Mouse (Mus musculus) heart, embryonic 10.5 days (tissue): ENCODE data around the gene Pde4b. TPM values are rescaled to one million over a fixed set of nuclear protein-coding genes. Genes with fewer than 3 reads are reported as not detected.

Experiments used
- DNase-seq: peaks from one replicate; pipeline ENCODE4 v3.0.0-alpha.2; 2017; ENCODE audit warnings: low spot score
- H3K27ac ChIP-seq: fragments of 300-500 bp; sonication (generic); 2 replicates; pipeline ENCODE4 v1.5.1; 2016; ENCODE audit warnings: mild to moderate bottlenecking
- H3K27me3 ChIP-seq: fragments of 300-500 bp; sonication (generic); 2 replicates; pipeline ENCODE4 v1.6.1; 2016; ENCODE audit warnings: mild to moderate bottlenecking; ENCODE audit not compliant: poor library complexity, insufficient read depth, severe bottlenecking
- H3K36me3 ChIP-seq: fragments of 300-500 bp; sonication (generic); 2 replicates; pipeline ENCODE4 v1.6.1; 2016; ENCODE audit warnings: mild to moderate bottlenecking, moderate library complexity
- H3K4me1 ChIP-seq: fragments of 300-500 bp; sonication (generic); 2 replicates; pipeline ENCODE4 v1.6.1; 2016; ENCODE audit warnings: mild to moderate bottlenecking
- H3K4me3 ChIP-seq: fragments of 300-500 bp; sonication (generic); 2 replicates; pipeline ENCODE4 v1.5.1; 2016; ENCODE audit warnings: mild to moderate bottlenecking, moderate library complexity
- H3K9me3 ChIP-seq: fragments of 300-500 bp; sonication (generic); 2 replicates; pipeline ENCODE4 v1.6.1; 2016; ENCODE audit warnings: mild to moderate bottlenecking, moderate library complexity
- WGBS: fragments of 180-500 bp; shearing (Covaris S2); methylation state at CpG from one replicate; pipeline ENCODE4 v1.1.7; 2016; 5-methylcytosine and 5-hydroxymethylcytosine counted together
- polyA plus RNA-seq: library from polyadenylated mRNA; unstranded; fragments of >200 nt; fragmentation: Nextera tagmentation; extraction: Ambion mirVana; gene quantifications from 2 replicates; pipeline ENCODE4 v1.2.1, GENCODE M21; 2016

Gene Pde4b
- polyA plus RNA-seq, 1 experiment from 2014 or later = 13.9 TPM

GRCm38 (mm10) chr4:102226700-102227099 is 139.4 kb downstream of the Pde4b start:
- Histone ChIP-seq H3K4me1 (peaks cover 19% of the 10 kb centered on the region), H3K27ac (no peak overlapping the region), H3K4me3 (no peak overlapping the region), H3K9me3 (no peaks in the 10 kb centered on the region), H3K36me3 (no peaks in the 10 kb centered on the region), H3K27me3 (no peaks in the 10 kb centered on the region)
- DNase-seq = no peak

GRCm38 (mm10) chr4:102228953-102229586 is 141.7 kb downstream of the Pde4b start:
- H3K4me1 ChIP-seq = peaks cover 19% of the 10 kb centered on the region
- DNase-seq = no peak
- no peak overlapping the region for H3K27ac ChIP-seq
- WGBS = 59% methylated on average over 7 of the region's 7 CpGs
- no peak overlapping the region for H3K4me3 ChIP-seq
- H3K36me3 ChIP-seq = no peaks in the 10 kb centered on the region
- H3K9me3 ChIP-seq = no peaks in the 10 kb centered on the region
- no peaks in the 10 kb centered on the region for H3K27me3 ChIP-seq

GRCm38 (mm10) chr4:102230898-102231297 is 143.6 kb downstream of the Pde4b start:
- no peaks in the 10 kb centered on the region for H3K27me3 ChIP-seq
- no peak overlapping the region for H3K27ac ChIP-seq
- no peaks in the 10 kb centered on the region for H3K9me3 ChIP-seq
- no peak for DNase-seq
- no peak overlapping the region for H3K4me3 ChIP-seq
- no peaks in the 10 kb centered on the region for H3K36me3 ChIP-seq
- peaks cover 19% of the 10 kb centered on the region for H3K4me1 ChIP-seq
- WGBS = 37% methylated on average over 1 of the region's 1 CpGs

- Histone ChIP-seq H3K27ac (no peak overlapping the region), H3K4me1 (peaks cover 19% of the 10 kb centered on the region), H3K9me3 (no peaks in the 10 kb centered on the region), H3K4me3 (no peak overlapping the region), H3K27me3 (no peaks in the 10 kb centered on the region), H3K36me3 (no peaks in the 10 kb centered on the region)
- no peak for DNase-seq
- 66% methylated on average over 1 of the region's 1 CpGs for WGBS
Observed at GRCm38 (mm10) chr4:102233633-102234032, 146.3 kb downstream of the Pde4b start.

- Histone ChIP-seq H3K4me1 (peaks cover 12% of the 10 kb centered on the region), H3K9me3 (no peaks in the 10 kb centered on the region), H3K4me3 (no peak overlapping the region), H3K27me3 (no peaks in the 10 kb centered on the region), H3K27ac (no peak overlapping the region), H3K36me3 (no peaks in the 10 kb centered on the region)
- DNase-seq = no peak
- 51% methylated on average over 2 of the region's 2 CpGs for WGBS
Observed at GRCm38 (mm10) chr4:102235151-102235550, 147.8 kb downstream of the Pde4b start.

GRCm38 (mm10) chr4:102239102-102239501 is 151.8 kb downstream of the Pde4b start:
- H3K27me3 ChIP-seq = no peaks in the 10 kb centered on the region
- H3K4me1 ChIP-seq = no peaks in the 10 kb centered on the region
- 85% methylated on average over 2 of the region's 2 CpGs for WGBS
- no peak overlapping the region for H3K4me3 ChIP-seq
- no peak overlapping the region for H3K27ac ChIP-seq
- no peaks in the 10 kb centered on the region for H3K9me3 ChIP-seq
- DNase-seq = no peak
- no peaks in the 10 kb centered on the region for H3K36me3 ChIP-seq

GRCm38 (mm10) chr4:102239657-102240390 is 152.5 kb downstream of the Pde4b start:
- no peaks in the 10 kb centered on the region for H3K27me3 ChIP-seq
- 79% methylated on average over 12 of the region's 12 CpGs for WGBS
- H3K4me3 ChIP-seq = no peak overlapping the region
- DNase-seq = no peak
- no peaks in the 10 kb centered on the region for H3K36me3 ChIP-seq
- no peak overlapping the region for H3K27ac ChIP-seq
- no peaks in the 10 kb centered on the region for H3K9me3 ChIP-seq
- no peaks in the 10 kb centered on the region for H3K4me1 ChIP-seq

GRCm38 (mm10) chr4:102240754-102241427 is 153.5 kb downstream of the Pde4b start:
- H3K27me3 ChIP-seq = no peaks in the 10 kb centered on the region
- H3K4me3 ChIP-seq = no peak overlapping the region
- no peak for DNase-seq
- no peaks in the 10 kb centered on the region for H3K36me3 ChIP-seq
- no peaks in the 10 kb centered on the region for H3K4me1 ChIP-seq
- no peak overlapping the region for H3K27ac ChIP-seq
- WGBS = 79% methylated on average over 8 of the region's 8 CpGs
- H3K9me3 ChIP-seq = no peaks in the 10 kb centered on the region

- no peaks in the 10 kb centered on the region for H3K27me3 ChIP-seq
- peak overlapping the region; percentile 86 for H3K27ac ChIP-seq
- H3K36me3 ChIP-seq = no peaks in the 10 kb centered on the region
- no peak for DNase-seq
- peaks cover 7% of the 10 kb centered on the region; the same call in 1 of the 2 replicates for H3K4me1 ChIP-seq
- no peaks in the 10 kb centered on the region for H3K9me3 ChIP-seq
- peak overlapping the region; percentile 62 for H3K4me3 ChIP-seq
Observed at GRCm38 (mm10) chr4:102253994-102254393, 166.7 kb downstream of the Pde4b start.

- 5% methylated on average over 15 of the region's 15 CpGs for WGBS
- H3K36me3 ChIP-seq = no peaks in the 10 kb centered on the region
- H3K4me3 ChIP-seq = peak overlapping the region; percentile 62
- H3K4me1 ChIP-seq = peaks cover 7% of the 10 kb centered on the region; the same call in 1 of the 2 replicates
- DNase-seq = peak; percentile 89
- no peaks in the 10 kb centered on the region for H3K27me3 ChIP-seq
- H3K9me3 ChIP-seq = no peaks in the 10 kb centered on the region
- H3K27ac ChIP-seq = peak overlapping the region; percentile 86
Observed at GRCm38 (mm10) chr4:102254466-102255294, 167.3 kb downstream of the Pde4b start.

- H3K4me3 ChIP-seq = peak overlapping the region; percentile 62
- DNase-seq = peak; percentile 77
- no peaks in the 10 kb centered on the region for H3K27me3 ChIP-seq
- peak overlapping the region; percentile 86 for H3K27ac ChIP-seq
- no peaks in the 10 kb centered on the region for H3K36me3 ChIP-seq
- 37% methylated on average over 9 of the region's 9 CpGs for WGBS
- H3K4me1 ChIP-seq = peaks cover 7% of the 10 kb centered on the region; the same call in 1 of the 2 replicates
- H3K9me3 ChIP-seq = no peaks in the 10 kb centered on the region
Observed at GRCm38 (mm10) chr4:102255295-102255670, 167.9 kb downstream of the Pde4b start.

GRCm38 (mm10) chr4:102256170-102256960 is 169.0 kb downstream of the Pde4b start:
- Histone ChIP-seq H3K27ac (peak overlapping the region; percentile 86), H3K36me3 (no peaks in the 10 kb centered on the region), H3K4me1 (peaks cover 7% of the 10 kb centered on the region; the same call in 1 of the 2 replicates), H3K9me3 (no peaks in the 10 kb centered on the region; the same call in 1 of the 2 replicates), H3K27me3 (no peaks in the 10 kb centered on the region), H3K4me3 (peak overlapping the region; percentile 62)
- 62% methylated on average over 6 of the region's 6 CpGs for WGBS
- DNase-seq = no peak
